Mouse (Mus musculus) kidney, adult 8-10 months (tissue): Measurements from ENCODE around the gene Arl14ep.
A peak's percentile ranks its signal among the peaks of the same experiment; 100 is the strongest.

ENCODE experiments used
- DNase-seq, 2 experiments: peaks; one replicate each; pipeline ENCODE4 v3.0.0; 2022

Arl14ep gene

DNA sequence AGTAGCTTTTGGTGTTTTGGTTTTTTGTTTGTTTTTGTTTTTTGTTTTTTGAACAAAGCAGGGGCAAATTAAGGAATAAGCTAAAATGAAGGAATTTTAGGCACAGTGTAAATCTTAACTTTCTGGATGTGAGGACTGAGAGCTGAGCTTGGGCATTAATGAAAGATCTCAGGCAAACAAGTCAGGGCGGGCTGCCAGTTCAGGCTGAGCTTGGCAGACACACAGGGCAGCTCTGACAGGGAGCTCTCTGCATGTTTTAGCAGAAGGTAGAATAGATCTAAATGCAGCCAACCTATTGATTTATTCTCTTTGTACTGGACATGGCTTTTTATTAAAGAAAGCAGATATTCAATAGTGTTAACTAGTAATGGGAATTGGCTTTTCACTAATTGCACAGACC lies 31.8 kb downstream of the Arl14ep start:
- peak; percentile 12 to 28 for DNase-seq

DNA sequence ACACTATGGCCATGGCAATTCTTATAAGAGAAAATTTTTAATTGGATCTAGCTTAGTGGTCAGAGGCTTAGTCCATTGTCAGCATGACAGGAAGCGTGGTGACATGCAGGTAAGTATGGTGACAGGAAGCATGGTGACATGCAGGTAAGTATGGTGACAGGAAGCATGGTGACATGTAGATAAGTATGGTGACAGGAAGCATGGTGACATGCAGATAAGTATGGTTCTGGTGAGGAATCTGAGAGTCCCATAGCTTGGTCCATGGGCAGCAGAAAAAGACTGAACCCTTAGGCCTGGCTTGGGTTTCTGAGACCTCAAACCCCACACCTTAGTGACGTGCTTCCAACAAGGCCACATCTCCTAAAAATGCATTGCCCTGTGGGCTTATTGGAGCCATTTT lies 38.5 kb downstream of the Arl14ep start:
- DNase-seq: no peak

DNA sequence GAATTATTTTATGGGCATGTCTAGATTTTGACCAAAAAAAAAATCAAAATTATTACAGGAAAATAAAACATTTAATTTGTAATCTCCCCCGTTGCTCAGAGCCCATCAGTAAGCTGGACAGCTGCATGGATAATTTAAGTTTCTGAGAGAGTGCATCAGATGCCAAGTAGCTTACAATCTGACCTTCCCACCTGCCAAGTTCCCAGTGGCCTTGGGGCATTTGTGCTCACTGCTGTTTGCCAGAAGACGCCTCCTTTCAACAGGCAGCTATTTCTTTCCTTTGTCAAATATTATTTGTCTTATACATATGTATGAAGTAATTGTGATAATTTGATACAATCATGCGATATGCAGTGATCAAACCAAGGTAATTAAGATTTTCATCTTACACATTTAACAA lies 44.3 kb downstream of the Arl14ep start:
- no peak for DNase-seq
